In the genomic region with DNA sequence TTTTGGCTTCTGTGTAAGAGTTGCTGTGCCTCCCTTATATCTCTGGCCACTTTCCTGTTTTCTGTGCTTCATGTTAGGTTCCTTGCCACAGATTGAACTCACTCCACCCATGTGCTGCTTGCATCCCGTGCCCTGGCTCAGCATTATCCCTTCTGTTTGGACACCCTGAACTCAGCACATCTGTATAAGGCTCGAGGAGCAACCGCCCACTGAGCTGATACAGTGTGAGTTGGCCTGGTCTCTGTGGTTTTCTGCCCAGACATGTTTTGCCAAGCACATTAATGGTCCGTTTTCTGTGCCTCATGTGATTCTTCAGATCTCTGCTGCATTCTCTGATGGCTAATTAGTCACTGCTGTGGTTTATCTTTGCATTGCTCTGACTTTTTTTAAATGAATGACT, we compare ENCODE assay signal across 27 mouse cellular contexts. TPM values are rescaled to one million over a fixed set of nuclear protein-coding genes. Genes with fewer than 3 reads are reported as not detected.
"Had no signal": no experiment of that assay in that cellular context is flagged by ENCODE, and none has a peak within 500 bp of the region (broad histone marks: within the 10 kb centered on the region; RNA-seq: fewer than 3 reads in every experiment).

No protein-coding gene starts in this region.

- H3K4me2 ChIP-seq: liver, embryonic 12.5 days; liver, embryonic 15.5 days; lung, embryonic 15.5 days; stomach, embryonic 15.5 days had no signal

- H3K9me3 ChIP-seq: liver, embryonic 12.5 days; liver, embryonic 15.5 days; lung, embryonic 15.5 days; megakaryocyte, embryonic 14.5 days; midbrain, embryonic 10.5 days; stomach, embryonic 15.5 days had no signal

- DNase-seq: kidney, adult 2 months; kidney, postnatal 25 days; liver; lung, adult 18-20 months; lung, postnatal 10 days; lung, postnatal 36 days; midbrain, embryonic 14.5 days; retina, postnatal 1 day; right cerebral cortex, postnatal 25 days; spleen, adult 18-20 months; thymus, postnatal 25 days had no signal

- H3K27ac ChIP-seq: kidney, postnatal 0 days; liver, embryonic 12.5 days; liver, embryonic 15.5 days; lung, embryonic 15.5 days; midbrain, embryonic 10.5 days; stomach, embryonic 15.5 days had no signal

- H3K4me1 ChIP-seq: liver, embryonic 12.5 days; liver, embryonic 15.5 days; lung, embryonic 15.5 days; megakaryocyte, embryonic 14.5 days; stomach, embryonic 15.5 days had no signal

- H3K27me3 ChIP-seq: liver, embryonic 12.5 days; liver, embryonic 15.5 days; lung, embryonic 15.5 days; megakaryocyte, embryonic 14.5 days; stomach, embryonic 15.5 days had no signal

- ATAC-seq: intestine, postnatal 0 days; liver, embryonic 12.5 days had no signal

- H3K9ac ChIP-seq: liver, embryonic 12.5 days; liver, embryonic 15.5 days; lung, embryonic 15.5 days; stomach, embryonic 15.5 days had no signal

- H3K4me3 ChIP-seq: liver, embryonic 12.5 days; liver, embryonic 15.5 days; lung, embryonic 15.5 days; megakaryocyte, embryonic 14.5 days; midbrain, embryonic 10.5 days; stomach, embryonic 15.5 days had no signal

- H3K36me3 ChIP-seq: liver, embryonic 12.5 days; liver, embryonic 15.5 days; lung, embryonic 15.5 days; midbrain, embryonic 10.5 days; stomach, embryonic 15.5 days had no signal

RNA-seq across cellular contexts. Expression of gene 1700015G11Rik, which starts 47.9 kb away (rescaled TPM):
- total RNA-seq: layer of hippocampus, adult 8-10 months; layer of hippocampus, postnatal 10 days; left cerebral cortex, adult 8-10 months; left cerebral cortex, postnatal 25 days had no signal
- polyA plus RNA-seq: intestine, postnatal 0 days; kidney, adult 2 months; kidney, embryonic 14.5 days; kidney, postnatal 0 days; limb, embryonic 11.5 days; liver, embryonic 12.5 days; liver, embryonic 15.5 days; lung, embryonic 15.5 days; midbrain, embryonic 10.5 days; midbrain, embryonic 14.5 days; neural tube, embryonic 14.5 days; stomach, embryonic 15.5 days; thymus, postnatal 0 days had no signal
